Mouse (Mus musculus): ENCODE results near the gene Mybbp1a. TPM values are rescaled to one million over a fixed set of nuclear protein-coding genes. Genes with fewer than 3 reads are reported as not detected.
"Not testable (repeated sequence)": the region's sequence is repeated elsewhere in the genome, so short reads cannot be mapped to it uniquely, and the experiment has no call there.

The Mybbp1a gene
- polyA plus RNA-seq, 1 experiment from 2014 or later = 61.9 TPM

GRCm38 (mm10) chr11:72434963-72435693 is 6.0 kb upstream of the Mybbp1a start, which contains the start of gene Ggt6:
Gene Ggt6 (plus strand): TSS chr11:72435526.
- Histone ChIP-seq H3K36me3 (ENCODE audit: control insufficient read depth, insufficient read depth, low read length) (no peaks in the 10 kb centered on the region), H3K9me3 (ENCODE audit: control insufficient read depth, low read length) (no peaks in the 10 kb centered on the region), H3K9ac (ENCODE audit: low read length) (no peak within 1 kb of the TSS), H3K27ac (replicated peaks in 1 of 2; ENCODE audit: control insufficient read depth in 1 of 2, insufficient read depth in 1 of 2, low read depth in 2 of 2, low read length in 2 of 2) (no peak within 1 kb of the TSS), H3K27me3 (ENCODE audit: control insufficient read depth, insufficient read depth, low read length) (no peaks in the 10 kb centered on the region), H3K4me1 (ENCODE audit: control insufficient read depth in 2 of 2, insufficient read depth in 2 of 2, low read length in 2 of 2) (peaks cover 7 to 8% of the 10 kb centered on the region in 2 experiments; a peak in 3 of 4 replicates), H3K4me3 (ENCODE audit: control insufficient read depth in 1 of 2, insufficient read depth in 1 of 2, low read depth in 1 of 2, low read length in 2 of 2) (no peak within 1 kb of the TSS), H3K4me2 (ENCODE audit: low read length) (no peak within 1 kb of the TSS)
- WGBS = 57% methylated on average over 11 of the region's 11 CpGs
- ATAC-seq (ENCODE audit: insufficient number of reproducible peaks, insufficient read depth, low FRiP score, low read depth) = no peak

DNA sequence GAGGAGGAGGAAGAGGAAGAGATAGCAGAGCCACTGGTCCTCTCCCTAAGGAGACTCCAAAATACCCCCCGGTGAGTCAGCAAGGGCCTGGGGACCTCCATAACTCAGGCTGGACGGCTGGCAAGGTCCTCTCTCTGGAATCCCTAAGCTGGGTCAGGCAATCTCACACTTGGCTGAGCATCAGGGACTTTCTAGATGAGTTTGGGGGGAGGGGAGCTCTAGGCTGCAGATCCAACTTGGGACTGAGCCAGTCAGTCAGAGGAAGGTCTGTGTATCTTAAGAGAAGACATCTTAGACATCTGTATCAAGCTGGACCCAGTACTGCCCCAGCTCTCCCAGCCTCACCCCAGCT is 5.5 kb upstream of the Mybbp1a start:
- ATAC-seq (ENCODE audit: insufficient number of reproducible peaks, insufficient read depth, low FRiP score, low read depth) = peak; percentile 37; the same call in 1 of the 2 replicates
- 18% methylated on average over 2 of the region's 2 CpGs for WGBS

GRCm38 (mm10) chr11:72436271-72436670 is 4.9 kb upstream of the Mybbp1a start:
- Histone ChIP-seq H3K36me3 (ENCODE audit: control insufficient read depth, insufficient read depth, low read length) (no peaks in the 10 kb centered on the region), H3K4me1 (ENCODE audit: control insufficient read depth in 2 of 2, insufficient read depth in 2 of 2, low read length in 2 of 2) (peaks cover 7 to 8% of the 10 kb centered on the region in 2 experiments; a peak in 3 of 4 replicates), H3K4me3 (ENCODE audit: control insufficient read depth in 1 of 2, insufficient read depth in 1 of 2, low read depth in 1 of 2, low read length in 2 of 2) (no peak overlapping the region), H3K4me2 (ENCODE audit: low read length) (no peak overlapping the region), H3K27ac (replicated peaks in 1 of 2; ENCODE audit: control insufficient read depth in 1 of 2, insufficient read depth in 1 of 2, low read depth in 2 of 2, low read length in 2 of 2) (no peak overlapping the region), H3K27me3 (ENCODE audit: control insufficient read depth, insufficient read depth, low read length) (no peaks in the 10 kb centered on the region), H3K9me3 (ENCODE audit: control insufficient read depth, low read length) (no peaks in the 10 kb centered on the region), H3K9ac (ENCODE audit: low read length) (no peak overlapping the region)
- WGBS = 62% methylated on average over 5 of the region's 5 CpGs
- ATAC-seq (ENCODE audit: insufficient number of reproducible peaks, insufficient read depth, low FRiP score, low read depth) = no peak

More for the DNA sequence above, 5.5 kb upstream of the Mybbp1a start:
- Histone ChIP-seq H3K27ac (replicated peaks in 1 of 2; ENCODE audit: control insufficient read depth in 1 of 2, insufficient read depth in 1 of 2, low read depth in 2 of 2, low read length in 2 of 2) (no peak overlapping the region), H3K4me1 (ENCODE audit: control insufficient read depth in 2 of 2, insufficient read depth in 2 of 2, low read length in 2 of 2) (peaks cover 7 to 8% of the 10 kb centered on the region in 2 experiments; a peak in 3 of 4 replicates), H3K9ac (ENCODE audit: low read length) (no peak overlapping the region), H3K4me3 (ENCODE audit: control insufficient read depth in 1 of 2, insufficient read depth in 1 of 2, low read depth in 1 of 2, low read length in 2 of 2) (no peak overlapping the region), H3K36me3 (ENCODE audit: control insufficient read depth, insufficient read depth, low read length) (no peaks in the 10 kb centered on the region), H3K27me3 (ENCODE audit: control insufficient read depth, insufficient read depth, low read length) (no peaks in the 10 kb centered on the region), H3K4me2 (ENCODE audit: low read length) (no peak overlapping the region), H3K9me3 (ENCODE audit: control insufficient read depth, low read length) (no peaks in the 10 kb centered on the region)

DNA sequence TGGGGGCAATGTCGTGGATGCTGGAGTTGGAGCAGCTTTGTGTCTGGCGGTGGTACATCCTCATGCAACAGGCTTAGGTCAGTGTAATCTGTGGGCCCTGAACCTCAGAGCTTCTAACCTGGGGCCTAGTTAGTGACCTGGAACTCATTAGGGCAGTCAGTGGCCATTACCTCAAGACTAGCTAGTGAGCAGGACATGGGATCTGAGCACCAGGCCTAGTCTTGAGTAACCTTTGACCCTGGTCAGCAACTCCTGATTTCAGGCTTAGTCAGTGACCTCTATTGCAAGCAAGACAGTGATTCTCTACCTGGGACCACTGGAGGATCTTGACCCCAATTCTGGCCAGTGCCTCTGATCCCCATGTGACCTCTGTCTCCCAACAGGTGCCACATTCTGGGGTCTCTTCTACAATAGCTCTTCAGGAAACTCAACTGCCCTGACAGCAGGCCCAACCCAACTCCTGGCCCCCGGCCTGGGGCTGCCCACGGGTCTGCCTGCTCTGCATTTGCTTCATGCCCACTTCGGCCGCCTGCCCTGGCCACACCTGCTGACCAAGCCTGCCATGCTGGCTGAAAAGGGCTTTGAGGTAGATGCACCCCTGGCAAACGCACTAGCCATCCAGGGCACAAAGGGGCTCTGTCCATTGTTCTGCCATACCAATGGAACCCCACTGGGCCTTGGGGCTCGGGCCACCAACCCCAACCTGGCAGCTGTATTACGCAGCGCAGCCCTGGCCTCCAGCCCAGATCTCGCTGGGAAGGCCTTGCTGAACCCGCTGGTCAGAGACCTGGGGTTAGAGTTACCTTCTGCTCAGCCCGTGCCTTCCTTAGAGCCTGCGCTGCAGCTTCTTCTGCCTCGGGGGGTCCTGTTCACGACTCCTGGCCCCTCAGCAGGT is 4.2 kb upstream of the Mybbp1a start:
- WGBS = 81% methylated on average over 16 of the region's 16 CpGs
- no peak overlapping the region for H3K27ac ChIP-seq (replicated peaks in 1 of 2; ENCODE audit: control insufficient read depth in 1 of 2, insufficient read depth in 1 of 2, low read depth in 2 of 2, low read length in 2 of 2)
- ATAC-seq (ENCODE audit: insufficient number of reproducible peaks, insufficient read depth, low FRiP score, low read depth) = no peak

GRCm38 (mm10) chr11:72438411-72438810 is 2.7 kb upstream of the Mybbp1a start:
- peaks cover 12 to 16% of the 10 kb centered on the region in 2 experiments for H3K4me1 ChIP-seq (ENCODE audit: control insufficient read depth in 2 of 2, insufficient read depth in 2 of 2, low read length in 2 of 2)
- H3K4me3 ChIP-seq (ENCODE audit: control insufficient read depth in 1 of 2, insufficient read depth in 1 of 2, low read depth in 1 of 2, low read length in 2 of 2) = no peak overlapping the region
- no peaks in the 10 kb centered on the region for H3K9me3 ChIP-seq (ENCODE audit: control insufficient read depth, low read length)
- peaks cover 14% of the 10 kb centered on the region for H3K36me3 ChIP-seq (ENCODE audit: control insufficient read depth, insufficient read depth, low read length)
- WGBS = 55% methylated on average over 4 of the region's 4 CpGs
- ATAC-seq (ENCODE audit: insufficient number of reproducible peaks, insufficient read depth, low FRiP score, low read depth) = no peak
- H3K27me3 ChIP-seq (ENCODE audit: control insufficient read depth, insufficient read depth, low read length) = no peaks in the 10 kb centered on the region
- H3K4me2 ChIP-seq (ENCODE audit: low read length) = no peak overlapping the region
- no peak overlapping the region for H3K27ac ChIP-seq (replicated peaks in 1 of 2; ENCODE audit: control insufficient read depth in 1 of 2, insufficient read depth in 1 of 2, low read depth in 2 of 2, low read length in 2 of 2)
- H3K9ac ChIP-seq (ENCODE audit: low read length) = no peak overlapping the region

More for the DNA sequence above, 4.2 kb upstream of the Mybbp1a start:
- H3K36me3 ChIP-seq (ENCODE audit: control insufficient read depth, insufficient read depth, low read length) = no peaks in the 10 kb centered on the region
- no peak overlapping the region for H3K4me3 ChIP-seq (ENCODE audit: control insufficient read depth in 1 of 2, insufficient read depth in 1 of 2, low read depth in 1 of 2, low read length in 2 of 2)
- H3K4me1 ChIP-seq (ENCODE audit: control insufficient read depth in 2 of 2, insufficient read depth in 2 of 2, low read length in 2 of 2) = peaks cover 9 to 12% of the 10 kb centered on the region in 2 experiments
- no peak overlapping the region for H3K4me2 ChIP-seq (ENCODE audit: low read length)
- H3K9me3 ChIP-seq (ENCODE audit: control insufficient read depth, low read length) = no peaks in the 10 kb centered on the region
- no peak overlapping the region for H3K9ac ChIP-seq (ENCODE audit: low read length)
- no peaks in the 10 kb centered on the region for H3K27me3 ChIP-seq (ENCODE audit: control insufficient read depth, insufficient read depth, low read length)

DNA sequence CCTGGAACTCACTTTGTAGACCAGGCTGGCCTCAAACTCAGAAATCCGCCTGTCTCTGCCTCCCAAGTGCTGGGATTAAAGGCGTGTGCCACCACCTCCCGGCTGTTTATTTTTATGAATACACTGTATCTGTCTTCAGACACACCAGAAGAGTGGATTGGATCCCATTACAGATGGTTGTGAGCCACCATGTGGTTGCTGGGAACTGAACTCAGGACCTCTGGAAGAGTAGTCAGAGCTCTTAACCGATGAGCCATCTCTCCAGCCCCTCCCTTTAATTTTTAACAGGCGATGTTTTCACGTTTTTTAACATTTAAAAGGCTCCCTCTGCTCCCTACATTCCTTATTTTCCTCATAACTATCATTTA is 574 bp upstream of the Mybbp1a start:
- H3K36me3 ChIP-seq (ENCODE audit: control insufficient read depth, insufficient read depth, low read length) = peaks cover 35% of the 10 kb centered on the region
- H3K27me3 ChIP-seq (ENCODE audit: control insufficient read depth, insufficient read depth, low read length); ATAC-seq (ENCODE audit: insufficient number of reproducible peaks, insufficient read depth, low FRiP score, low read depth); H3K9me3 ChIP-seq (ENCODE audit: control insufficient read depth, low read length): not testable (repeated sequence)
- peak overlapping the region; percentile 86 for H3K9ac ChIP-seq (ENCODE audit: low read length)
- H3K27ac ChIP-seq (replicated peaks in 1 of 2; ENCODE audit: control insufficient read depth in 1 of 2, insufficient read depth in 1 of 2, low read depth in 2 of 2, low read length in 2 of 2) = peak overlapping the region; percentile 78 to 90
- peaks cover 9 to 13% of the 10 kb centered on the region in 2 experiments for H3K4me1 ChIP-seq (ENCODE audit: control insufficient read depth in 2 of 2, insufficient read depth in 2 of 2, low read length in 2 of 2)
- H3K4me3 ChIP-seq (ENCODE audit: control insufficient read depth in 1 of 2, insufficient read depth in 1 of 2, low read depth in 1 of 2, low read length in 2 of 2) = peak overlapping the region; percentile 75
- WGBS = 46% methylated on average over 6 of the region's 6 CpGs
- peak overlapping the region; percentile 89 for H3K4me2 ChIP-seq (ENCODE audit: low read length)

DNA sequence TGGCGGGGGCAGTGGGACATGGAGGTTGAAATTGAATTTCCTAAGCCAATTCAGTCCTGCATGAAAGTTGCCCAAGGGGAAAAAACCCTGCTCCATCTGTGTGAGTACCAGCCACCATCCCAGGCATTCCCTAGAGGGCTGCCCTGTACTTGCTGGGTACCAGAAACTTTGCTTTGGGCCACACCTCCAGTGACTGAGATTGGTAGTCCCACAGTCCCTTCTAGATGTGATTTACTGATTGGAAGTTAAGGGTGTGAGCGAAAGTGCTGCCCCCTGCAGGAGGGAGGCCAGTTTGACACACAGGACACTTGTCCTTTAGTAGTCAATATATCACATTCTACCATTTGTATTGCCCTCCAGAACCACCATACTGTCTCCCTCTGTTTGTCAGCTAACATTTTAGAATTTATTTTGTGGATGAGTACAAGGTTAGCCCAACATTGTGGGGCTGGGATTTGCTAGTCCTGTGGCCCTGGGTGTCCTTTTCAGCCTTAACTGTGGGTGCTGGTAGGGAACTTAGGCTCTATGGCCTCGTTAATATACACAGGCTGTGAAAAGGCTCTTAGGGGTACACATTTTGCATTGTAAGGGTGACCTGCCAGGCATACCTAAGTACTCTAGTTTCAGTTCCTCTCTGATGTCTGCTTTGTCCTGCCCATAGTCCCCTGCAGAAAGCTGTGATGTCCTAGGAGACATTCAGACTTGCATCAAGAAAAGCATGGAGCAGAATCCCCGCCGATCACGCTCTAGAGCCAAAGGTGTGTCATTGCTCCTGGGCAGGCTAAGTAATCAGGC is 5.4 kb downstream of the Mybbp1a start:
- 87% methylated on average over 6 of the region's 6 CpGs for WGBS
- H3K4me1 ChIP-seq (ENCODE audit: control insufficient read depth in 2 of 2, insufficient read depth in 2 of 2, low read length in 2 of 2) = peaks cover 5 to 8% of the 10 kb centered on the region in 2 experiments
- H3K27ac ChIP-seq (replicated peaks in 1 of 2; ENCODE audit: control insufficient read depth in 1 of 2, insufficient read depth in 1 of 2, low read depth in 2 of 2, low read length in 2 of 2) = no peak overlapping the region
- H3K4me3 ChIP-seq (ENCODE audit: control insufficient read depth in 1 of 2, insufficient read depth in 1 of 2, low read depth in 1 of 2, low read length in 2 of 2) = no peak overlapping the region
- ATAC-seq (ENCODE audit: insufficient number of reproducible peaks, insufficient read depth, low FRiP score, low read depth) = no peak
- H3K27me3 ChIP-seq (ENCODE audit: control insufficient read depth, insufficient read depth, low read length) = no peaks in the 10 kb centered on the region
- H3K36me3 ChIP-seq (ENCODE audit: control insufficient read depth, insufficient read depth, low read length) = peaks cover 95% of the 10 kb centered on the region
- H3K4me2 ChIP-seq (ENCODE audit: low read length) = no peak overlapping the region
- no peak overlapping the region for H3K9ac ChIP-seq (ENCODE audit: low read length)
- H3K9me3 ChIP-seq (ENCODE audit: control insufficient read depth, low read length) = no peaks in the 10 kb centered on the region
